Mouse (Mus musculus): ENCODE data around the gene Kif2c. TPM values are rescaled to one million over a fixed set of nuclear protein-coding genes. Genes with fewer than 3 reads are reported as not detected.

Kif2c gene
- polyA plus RNA-seq, 1 experiment from 2014 or later = 6.4 TPM

DNA sequence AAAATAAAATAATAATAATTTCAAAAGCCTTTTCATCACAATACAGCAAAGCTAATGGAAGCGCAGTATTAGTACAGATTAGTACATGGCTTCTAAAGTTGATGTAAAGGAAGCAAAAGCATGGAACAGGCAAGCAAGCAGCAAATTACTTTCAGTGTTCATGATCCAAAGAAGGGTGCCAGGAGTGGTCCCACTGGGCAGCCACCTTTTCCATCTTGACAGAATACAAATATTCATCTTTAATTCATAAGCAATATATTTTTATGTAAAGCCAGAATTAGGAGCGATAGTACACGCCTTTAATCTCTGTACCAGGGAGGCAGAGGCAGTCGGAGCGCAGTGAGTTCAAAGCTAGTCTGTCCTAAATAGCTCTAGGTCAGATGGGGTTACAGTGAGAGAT is 62.8 kb downstream of the Kif2c start:
- peak; percentile 19; the same call in 1 of the 2 replicates for ATAC-seq
- H3K9ac ChIP-seq (ENCODE audit: low read depth, low read length) = peak overlapping the region; percentile 79

GRCm38 (mm10) chr4:117117931-117118330 is 64.5 kb downstream of the Kif2c start:
- Histone ChIP-seq H3K4me2 (ENCODE audit: low read length) (no peak overlapping the region), H3K9me3 (replicated peaks; ENCODE audit: control insufficient read depth, low read length, poor library complexity, severe bottlenecking) (no peaks in the 10 kb centered on the region), H3K9ac (ENCODE audit: low read depth, low read length) (no peak overlapping the region), H3K4me3 (ENCODE audit: low read depth, low read length) (no peak overlapping the region), H3K4me1 (ENCODE audit: control insufficient read depth, insufficient read depth, low read length) (peaks cover 6% of the 10 kb centered on the region; the same call in 1 of the 2 replicates), H3K27ac (ENCODE audit: low read length) (no peak overlapping the region), H3K27me3 (ENCODE audit: control insufficient read depth, insufficient read depth, low read depth, low read length) (no peaks in the 10 kb centered on the region), H3K36me3 (ENCODE audit: control insufficient read depth, insufficient read depth, low read length) (peaks cover 7% of the 10 kb centered on the region; the same call in 1 of the 2 replicates)
- 94% methylated on average over 7 of the region's 7 CpGs for WGBS
- no peak for ATAC-seq

More for the DNA sequence above, 62.8 kb downstream of the Kif2c start:
- no peaks in the 10 kb centered on the region for H3K27me3 ChIP-seq (ENCODE audit: control insufficient read depth, insufficient read depth, low read depth, low read length)
- no peaks in the 10 kb centered on the region for H3K9me3 ChIP-seq (replicated peaks; ENCODE audit: control insufficient read depth, low read length, poor library complexity, severe bottlenecking)
- H3K27ac ChIP-seq (ENCODE audit: low read length) = peak overlapping the region; percentile 94
- peak overlapping the region; percentile 69 for H3K4me3 ChIP-seq (ENCODE audit: low read depth, low read length)
- no peaks in the 10 kb centered on the region for H3K36me3 ChIP-seq (ENCODE audit: control insufficient read depth, insufficient read depth, low read length)
- peaks cover 6% of the 10 kb centered on the region; the same call in 1 of the 2 replicates for H3K4me1 ChIP-seq (ENCODE audit: control insufficient read depth, insufficient read depth, low read length)
- peak overlapping the region; percentile 88 for H3K4me2 ChIP-seq (ENCODE audit: low read length)
- 56% methylated on average over 5 of the region's 5 CpGs for WGBS

- WGBS = 88% methylated on average over 5 of the region's 5 CpGs
- Histone ChIP-seq H3K27ac (ENCODE audit: low read length) (no peak overlapping the region), H3K27me3 (ENCODE audit: control insufficient read depth, insufficient read depth, low read depth, low read length) (no peaks in the 10 kb centered on the region), H3K9me3 (replicated peaks; ENCODE audit: control insufficient read depth, low read length, poor library complexity, severe bottlenecking) (no peaks in the 10 kb centered on the region), H3K9ac (ENCODE audit: low read depth, low read length) (no peak overlapping the region), H3K4me1 (ENCODE audit: control insufficient read depth, insufficient read depth, low read length) (peaks cover 6% of the 10 kb centered on the region; the same call in 1 of the 2 replicates), H3K4me3 (ENCODE audit: low read depth, low read length) (no peak overlapping the region), H3K4me2 (ENCODE audit: low read length) (no peak overlapping the region), H3K36me3 (ENCODE audit: control insufficient read depth, insufficient read depth, low read length) (peaks cover 7% of the 10 kb centered on the region; the same call in 1 of the 2 replicates)
- ATAC-seq = no peak
Observed at GRCm38 (mm10) chr4:117115592-117115991, 66.8 kb downstream of the Kif2c start.

- Histone ChIP-seq H3K4me3 (ENCODE audit: low read depth, low read length) (no peak overlapping the region), H3K27ac (ENCODE audit: low read length) (no peak overlapping the region), H3K9ac (ENCODE audit: low read depth, low read length) (no peak overlapping the region), H3K4me2 (ENCODE audit: low read length) (no peak overlapping the region), H3K36me3 (ENCODE audit: control insufficient read depth, insufficient read depth, low read length) (peaks cover 9% of the 10 kb centered on the region; the same call in 1 of the 2 replicates), H3K4me1 (ENCODE audit: control insufficient read depth, insufficient read depth, low read length) (no peaks in the 10 kb centered on the region), H3K9me3 (replicated peaks; ENCODE audit: control insufficient read depth, low read length, poor library complexity, severe bottlenecking) (no peaks in the 10 kb centered on the region), H3K27me3 (ENCODE audit: control insufficient read depth, insufficient read depth, low read depth, low read length) (no peaks in the 10 kb centered on the region)
- WGBS = 82% methylated on average over 1 of the region's 1 CpGs
- ATAC-seq = no peak
Observed at GRCm38 (mm10) chr4:117113237-117113636, 69.2 kb downstream of the Kif2c start.

- peaks cover 13% of the 10 kb centered on the region for H3K36me3 ChIP-seq (ENCODE audit: control insufficient read depth, insufficient read depth, low read length)
- no peaks in the 10 kb centered on the region for H3K9me3 ChIP-seq (replicated peaks; ENCODE audit: control insufficient read depth, low read length, poor library complexity, severe bottlenecking)
- H3K27ac ChIP-seq (ENCODE audit: low read length) = no peak overlapping the region
- H3K27me3 ChIP-seq (ENCODE audit: control insufficient read depth, insufficient read depth, low read depth, low read length) = no peaks in the 10 kb centered on the region
- no peak overlapping the region for H3K9ac ChIP-seq (ENCODE audit: low read depth, low read length)
- H3K4me1 ChIP-seq (ENCODE audit: control insufficient read depth, insufficient read depth, low read length) = no peaks in the 10 kb centered on the region
- WGBS = 93% methylated on average over 11 of the region's 11 CpGs
- H3K4me2 ChIP-seq (ENCODE audit: low read length) = no peak overlapping the region
- H3K4me3 ChIP-seq (ENCODE audit: low read depth, low read length) = no peak overlapping the region
- no peak for ATAC-seq
Observed at GRCm38 (mm10) chr4:117110985-117111384, 71.5 kb downstream of the Kif2c start.

DNA sequence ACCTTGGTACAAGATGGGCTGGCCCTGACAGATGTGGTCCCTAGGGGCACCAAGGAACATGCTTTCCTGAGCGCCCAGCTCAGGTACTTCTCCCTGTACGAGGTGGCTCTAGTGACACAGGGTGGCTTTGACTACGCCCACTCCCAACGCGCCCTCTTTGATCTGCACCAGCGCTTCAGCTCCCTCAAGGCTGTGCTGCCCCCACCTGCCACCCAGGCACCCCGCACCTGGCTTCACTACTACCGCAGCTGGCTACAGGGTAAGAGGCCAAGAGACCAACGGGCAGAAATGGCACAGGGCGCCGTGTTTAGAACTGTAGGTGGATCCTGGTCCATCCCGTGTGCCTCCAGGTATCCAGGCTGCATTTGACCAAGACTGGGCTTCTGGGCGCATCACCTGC is 72.2 kb downstream of the Kif2c start:
- H3K4me3 ChIP-seq (ENCODE audit: low read depth, low read length) = no peak overlapping the region
- peaks cover 13% of the 10 kb centered on the region for H3K36me3 ChIP-seq (ENCODE audit: control insufficient read depth, insufficient read depth, low read length)
- H3K4me2 ChIP-seq (ENCODE audit: low read length) = no peak overlapping the region
- H3K27me3 ChIP-seq (ENCODE audit: control insufficient read depth, insufficient read depth, low read depth, low read length) = no peaks in the 10 kb centered on the region
- no peak overlapping the region for H3K27ac ChIP-seq (ENCODE audit: low read length)
- no peaks in the 10 kb centered on the region for H3K4me1 ChIP-seq (ENCODE audit: control insufficient read depth, insufficient read depth, low read length)
- H3K9me3 ChIP-seq (replicated peaks; ENCODE audit: control insufficient read depth, low read length, poor library complexity, severe bottlenecking) = no peaks in the 10 kb centered on the region
- no peak overlapping the region for H3K9ac ChIP-seq (ENCODE audit: low read depth, low read length)
- no peak for ATAC-seq
- WGBS = 93% methylated on average over 13 of the region's 13 CpGs

Small RNA genes within 50 kb of the gene (microRNA-seq; reads per million reads assigned to microRNA genes)
- gene Gm22398 = not detected

Other genes starting within 250 kb of the Kif2c start
- 46.9 and 51.4 TPM in 2 replicates for gene Urod, start 188.2 kb downstream of the Kif2c start, polyA plus RNA-seq (2015; fragmentation: Nextera tagmentation; extraction: Ambion mirVana)
- gene Hectd3, start 187.3 kb downstream of the Kif2c start, polyA plus RNA-seq (2015; fragmentation: Nextera tagmentation; extraction: Ambion mirVana) = 22.0 and 25.1 TPM in 2 replicates
- 48.9 and 49.8 TPM in 2 replicates for gene Eif2b3, start 163.2 kb downstream of the Kif2c start, polyA plus RNA-seq (2015; fragmentation: Nextera tagmentation; extraction: Ambion mirVana)
- gene Ptch2, start 86.6 kb downstream of the Kif2c start, polyA plus RNA-seq (2015; fragmentation: Nextera tagmentation; extraction: Ambion mirVana) = 7.4 and 9.5 TPM in 2 replicates
- gene Btbd19, start 56.9 kb downstream of the Kif2c start, polyA plus RNA-seq (2015; fragmentation: Nextera tagmentation; extraction: Ambion mirVana) = 3.9 and 4.0 TPM in 2 replicates
- 0.46 and 1.1 TPM in 2 replicates for gene Tctex1d4, start 55.8 kb downstream of the Kif2c start, polyA plus RNA-seq (2015; fragmentation: Nextera tagmentation; extraction: Ambion mirVana)
- gene Plk3, start 48.7 kb downstream of the Kif2c start, polyA plus RNA-seq (2015; fragmentation: Nextera tagmentation; extraction: Ambion mirVana) = 18.7 TPM in 2 replicates
- gene Rps8, start 26.4 kb downstream of the Kif2c start, polyA plus RNA-seq (2015; fragmentation: Nextera tagmentation; extraction: Ambion mirVana) = 381 and 382 TPM in 2 replicates
- 9.3 and 10.1 TPM in 2 replicates for gene Tmem53, start 69.3 kb upstream of the Kif2c start, polyA plus RNA-seq (2015; fragmentation: Nextera tagmentation; extraction: Ambion mirVana)
- gene Armh1, start 69.5 kb upstream of the Kif2c start, polyA plus RNA-seq (2015; fragmentation: Nextera tagmentation; extraction: Ambion mirVana) = 1.6 and 3.1 TPM in 2 replicates